Mouse (Mus musculus) heart, embryonic 13.5 days (tissue): ENCODE results near the gene H1f0. TPM values are rescaled to one million over a fixed set of nuclear protein-coding genes. Genes with fewer than 3 reads are reported as not detected.

Experiments used
- ATAC-seq: fragments of 200-750 bp; cut with Nextera tagmentation; 2 replicates; pipeline ENCODE4 v1.8.0; 2017; ENCODE audit warnings: moderate TSS enrichment; ENCODE audit not compliant: insufficient number of reproducible peaks, low FRiP score, low TSS enrichment; ENCODE audit errors: extremely low read depth
- H3K27ac ChIP-seq: fragments of 300-500 bp; sonication (generic); replicated peaks from 2 replicates; pipeline ENCODE4 v1.5.1; 2015; ENCODE audit warnings: moderate library complexity, mild to moderate bottlenecking, inconsistent platforms
- H3K27me3 ChIP-seq: fragments of 300-500 bp; sonication (generic); replicated peaks from 2 replicates; pipeline ENCODE4 v1.6.1; 2015; ENCODE audit warnings: mild to moderate bottlenecking, inconsistent platforms
- H3K36me3 ChIP-seq: fragments of 300-500 bp; sonication (generic); 2 replicates; pipeline ENCODE4 v1.6.1; 2015; ENCODE audit warnings: mild to moderate bottlenecking, inconsistent platforms
- H3K4me1 ChIP-seq: fragments of 300-500 bp; sonication (generic); 2 replicates; pipeline ENCODE4 v1.6.1; 2015; ENCODE audit warnings: inconsistent platforms
- H3K4me2 ChIP-seq: fragments of 300-500 bp; sonication (generic); 2 replicates; pipeline ENCODE4 v1.6.1; 2015; ENCODE audit warnings: inconsistent platforms, mild to moderate bottlenecking, moderate library complexity
- H3K4me3 ChIP-seq: fragments of 300-500 bp; sonication (generic); 2 replicates; pipeline ENCODE4 v1.5.1; 2015; ENCODE audit warnings: moderate library complexity, mild to moderate bottlenecking, inconsistent platforms
- H3K9ac ChIP-seq: fragments of 300-500 bp; sonication (generic); 2 replicates; pipeline ENCODE4 v1.6.1; 2015; ENCODE audit warnings: inconsistent platforms, mild to moderate bottlenecking, moderate library complexity
- H3K9me3 ChIP-seq: fragments of 300-500 bp; sonication (generic); 2 replicates; pipeline ENCODE4 v1.6.1; 2016; ENCODE audit warnings: inconsistent platforms
- WGBS: fragments of 180-500 bp; shearing (Covaris S2); methylation state at CpG from one replicate; pipeline ENCODE4 v1.1.7; 2015; ENCODE audit warnings: mixed read lengths; 5-methylcytosine and 5-hydroxymethylcytosine counted together
- polyA plus RNA-seq: library from polyadenylated mRNA; unstranded; fragments of >200 nt; fragmentation: Nextera tagmentation; extraction: Ambion mirVana; gene quantifications from 2 replicates; pipeline ENCODE4 v1.2.1, GENCODE M21; 2015

H1f0 gene
- polyA plus RNA-seq, 1 experiment from 2014 or later: 238 TPM

DNA sequence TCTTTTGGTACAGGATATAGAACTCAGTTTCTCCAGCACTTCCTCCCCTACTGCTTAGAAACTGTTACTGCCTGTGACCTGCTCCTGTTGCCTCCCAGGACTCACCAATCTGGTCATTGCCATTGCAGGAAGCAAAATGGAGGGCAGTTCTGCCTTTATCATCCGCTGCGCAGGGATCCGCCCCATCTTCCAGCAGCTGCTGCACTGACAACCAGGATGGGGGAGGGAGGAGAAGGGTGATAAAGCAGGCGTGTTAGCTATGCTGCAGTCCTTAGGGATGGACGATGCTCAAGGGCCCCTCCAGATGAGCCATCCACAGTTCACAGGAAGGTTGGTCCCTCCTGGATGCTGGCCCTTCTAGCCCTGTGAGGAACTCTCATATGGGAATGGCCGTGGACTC is 29.6 kb downstream of the H1f0 start:
- Histone ChIP-seq H3K4me1 (peaks cover 15% of the 10 kb centered on the region), H3K9me3 (no peaks in the 10 kb centered on the region), H3K4me2 (no peak overlapping the region), H3K27me3 (no peaks in the 10 kb centered on the region), H3K9ac (no peak overlapping the region), H3K36me3 (peaks cover 81% of the 10 kb centered on the region), H3K4me3 (no peak overlapping the region), H3K27ac (no peak overlapping the region)
- WGBS: 59% methylated on average over 6 of the region's 6 CpGs
- ATAC-seq: no peak

DNA sequence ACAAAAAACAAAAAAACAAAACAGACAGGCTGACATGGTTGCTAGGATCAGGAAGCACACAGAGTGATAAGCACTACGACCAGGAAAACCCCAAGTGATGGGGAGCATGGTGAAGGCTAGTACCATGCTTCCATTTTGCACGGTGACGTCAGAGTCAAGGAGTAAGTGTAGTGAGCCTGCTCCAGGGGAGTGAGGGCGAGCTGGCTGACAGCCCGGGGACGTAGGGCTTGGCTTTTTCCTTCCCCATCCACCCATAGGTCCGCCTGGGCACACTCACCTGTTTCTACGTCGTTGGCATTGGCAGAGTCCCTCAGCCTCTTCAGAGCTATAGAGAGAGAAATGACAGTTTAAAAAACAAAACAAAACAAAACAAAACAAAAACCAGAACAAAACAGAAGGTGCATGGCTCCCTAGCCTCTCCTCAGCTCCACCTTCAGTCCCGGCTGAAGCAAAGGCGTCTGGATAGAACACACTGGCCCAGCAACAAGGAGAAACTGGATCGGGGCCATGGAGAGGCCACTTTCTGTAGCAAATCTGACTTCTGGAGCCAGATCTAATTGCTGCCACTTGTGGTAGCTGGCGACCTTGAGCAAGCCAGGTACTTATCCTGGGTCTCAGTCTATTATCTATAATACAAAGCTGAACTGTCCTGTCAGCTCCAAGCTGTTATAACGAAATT is 32.8 kb downstream of the H1f0 start:
- Histone ChIP-seq H3K36me3 (peaks cover 50% of the 10 kb centered on the region), H3K27me3 (no peaks in the 10 kb centered on the region), H3K4me1 (peaks cover 24% of the 10 kb centered on the region), H3K4me2 (peak overlapping the region; percentile 86), H3K9ac (peak overlapping the region; percentile 48; the same call in 1 of the 2 replicates), H3K27ac (no peak overlapping the region), H3K4me3 (peak overlapping the region; percentile 80; the same call in 1 of the 2 replicates), H3K9me3 (no peaks in the 10 kb centered on the region)
- ATAC-seq: no peak
- 74% methylated on average over 14 of the region's 14 CpGs for WGBS

DNA sequence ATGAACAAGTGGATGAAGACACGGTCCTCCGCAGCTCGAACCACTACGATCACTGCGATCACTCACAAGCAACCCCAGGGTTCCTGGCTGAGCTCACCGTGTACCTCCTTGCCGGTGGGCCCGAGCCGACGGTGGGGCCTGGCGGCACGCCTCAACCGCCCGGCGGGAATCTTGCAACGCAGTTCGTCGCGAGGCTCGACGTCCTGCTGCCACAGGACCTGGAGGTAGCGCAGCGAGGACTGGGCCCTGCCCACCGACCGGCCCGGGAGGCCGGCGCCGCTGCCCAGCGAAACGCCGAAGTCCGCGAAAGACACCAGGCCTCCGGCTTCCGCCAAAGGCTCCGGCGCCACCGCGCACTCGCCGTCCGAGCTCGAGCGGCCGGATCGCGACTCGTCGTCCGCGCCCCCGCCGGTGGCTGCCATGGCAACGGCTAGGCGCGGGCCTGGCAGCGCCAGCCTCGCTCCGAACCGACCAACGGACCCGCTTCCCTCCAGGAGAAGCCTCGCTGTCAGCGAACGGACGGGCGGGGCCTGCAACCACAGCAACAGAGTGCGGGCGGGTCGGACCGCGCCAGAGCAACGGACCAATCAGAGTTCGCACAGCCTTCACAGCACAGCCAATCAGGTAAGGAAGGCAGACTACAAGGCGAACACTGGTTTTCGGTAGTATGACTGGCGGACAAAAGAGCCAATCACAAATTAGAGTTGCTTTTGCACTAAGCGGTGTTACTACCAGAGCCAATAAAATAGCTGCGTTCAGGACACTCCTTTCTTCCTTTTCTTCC is 34.3 kb downstream of the H1f0 start, which contains the start of gene Ankrd54:
Gene Ankrd54 (minus strand): TSS at position 518 of the 784 bp plus-strand sequence.
- Histone ChIP-seq H3K9ac (peak within 1 kb of the TSS; percentile 92), H3K27ac (peak within 1 kb of the TSS; percentile 75), H3K4me1 (peaks cover 24% of the 10 kb centered on the region), H3K4me2 (peak within 1 kb of the TSS; percentile 86), H3K4me3 (peak within 1 kb of the TSS; percentile 80), H3K27me3 (no peaks in the 10 kb centered on the region), H3K9me3 (no peaks in the 10 kb centered on the region), H3K36me3 (peaks cover 34% of the 10 kb centered on the region)
- WGBS: under 1% methylated on average over 78 of the region's 80 CpGs
- ATAC-seq: peak; percentile 99

DNA sequence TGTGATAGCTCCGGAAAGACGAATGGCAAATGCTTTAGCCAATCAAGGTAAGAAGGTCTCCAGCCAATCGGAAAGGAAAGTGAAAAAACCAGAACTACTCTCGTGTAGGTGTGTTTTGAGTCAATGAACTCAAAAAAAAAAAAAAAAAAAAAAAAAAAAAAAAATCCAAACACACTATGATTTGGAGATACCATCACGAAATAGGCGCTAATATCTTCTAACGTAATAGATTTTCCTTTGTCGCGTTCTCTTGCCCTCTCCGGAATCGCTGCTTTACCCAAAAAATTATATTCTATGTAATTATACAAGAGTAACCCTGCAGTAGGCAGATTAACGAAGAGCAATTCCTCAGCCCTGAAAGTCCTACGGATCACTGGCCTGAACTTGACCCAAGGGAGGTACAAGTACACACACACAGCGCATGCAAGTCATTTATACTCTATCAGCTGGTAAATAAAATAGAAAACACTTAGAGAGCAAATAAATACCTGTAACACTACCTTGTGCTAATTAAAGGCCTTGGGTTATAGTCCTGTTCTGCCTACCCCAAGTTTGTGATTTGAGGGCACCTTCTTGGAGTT is 35.0 kb downstream of the H1f0 start:
- Histone ChIP-seq H3K9ac (peak overlapping the region; percentile 69), H3K36me3 (peaks cover 27% of the 10 kb centered on the region), H3K4me1 (peaks cover 29% of the 10 kb centered on the region), H3K9me3 (no peaks in the 10 kb centered on the region), H3K4me2 (peak overlapping the region; percentile 71), H3K27me3 (no peaks in the 10 kb centered on the region), H3K27ac (0 out of 2 replicates have a peak overlapping the region, but pooled peaks have one; percentile 2), H3K4me3 (peak overlapping the region; percentile 80)
- no peak for ATAC-seq
- 9% methylated on average over 14 of the region's 14 CpGs for WGBS

DNA sequence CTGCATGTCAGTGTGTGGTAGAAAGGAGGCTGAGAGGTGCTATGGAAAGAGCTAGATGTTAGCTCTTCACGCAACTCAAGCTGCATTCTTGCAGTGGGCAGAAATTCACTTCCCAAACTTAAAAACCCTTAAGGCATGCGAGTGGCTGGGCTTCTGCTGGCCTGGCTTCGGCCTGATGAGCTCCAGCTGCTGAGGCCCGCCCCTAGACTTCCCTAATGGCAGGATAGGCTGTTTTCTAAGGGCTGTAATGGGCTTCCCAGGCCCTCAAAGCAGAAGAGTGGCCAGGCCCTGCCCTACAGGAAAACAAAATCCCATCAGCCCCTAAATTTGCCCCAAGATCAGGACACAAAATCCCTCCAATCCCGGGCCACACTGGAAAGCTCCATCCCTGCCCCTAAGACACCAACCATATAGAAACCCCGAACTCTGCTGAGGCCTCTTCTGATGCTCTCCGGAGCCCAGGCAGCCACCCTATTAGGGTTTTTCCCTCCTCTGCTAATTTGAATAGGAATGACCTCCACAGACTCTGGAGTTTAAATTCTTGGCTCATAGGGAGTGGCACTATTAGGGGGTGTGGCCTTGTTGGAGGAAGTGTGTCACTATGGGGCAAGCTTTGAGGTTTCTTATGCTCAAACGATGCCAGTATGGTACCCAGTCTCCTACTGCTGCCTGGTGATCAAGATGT is 37.0 kb downstream of the H1f0 start:
- 0 out of 2 replicates have a peak overlapping the region, but pooled peaks have one; percentile 28 for H3K27ac ChIP-seq
- H3K9ac ChIP-seq: no peak overlapping the region
- H3K36me3 ChIP-seq: peaks cover 8% of the 10 kb centered on the region
- H3K4me3 ChIP-seq: no peak overlapping the region
- H3K9me3 ChIP-seq: no peaks in the 10 kb centered on the region
- ATAC-seq: no peak
- no peaks in the 10 kb centered on the region; the same call in 1 of the 2 replicates for H3K27me3 ChIP-seq
- peaks cover 34% of the 10 kb centered on the region for H3K4me1 ChIP-seq
- H3K4me2 ChIP-seq: no peak overlapping the region
- 49% methylated on average over 8 of the region's 8 CpGs for WGBS

DNA sequence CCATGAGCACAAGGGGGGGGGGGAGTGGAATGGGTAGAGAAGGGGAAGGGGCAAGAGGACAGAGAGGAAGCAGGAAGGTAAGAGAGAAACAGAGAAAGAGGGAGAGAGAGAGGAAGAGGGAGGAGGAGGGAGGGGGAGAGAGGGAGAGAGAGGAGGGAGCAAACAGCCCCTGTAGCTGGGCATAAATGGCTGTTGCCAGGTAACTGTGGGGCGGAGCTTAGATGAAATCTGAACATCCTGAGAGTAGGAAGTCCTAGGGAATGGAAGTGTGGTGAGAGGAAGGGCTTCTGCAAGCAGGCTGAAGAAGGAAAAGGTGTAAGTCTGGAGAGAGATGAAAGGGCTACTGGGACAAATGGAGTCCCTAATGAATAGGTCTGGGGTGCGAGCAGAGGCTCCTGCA is 38.0 kb downstream of the H1f0 start:
- ATAC-seq: no peak
- H3K4me2 ChIP-seq: no peak overlapping the region
- H3K9ac ChIP-seq: no peak overlapping the region
- no peaks in the 10 kb centered on the region; the same call in 1 of the 2 replicates for H3K27me3 ChIP-seq
- H3K4me1 ChIP-seq: peaks cover 27% of the 10 kb centered on the region
- H3K36me3 ChIP-seq: no peaks in the 10 kb centered on the region
- no peak overlapping the region for H3K4me3 ChIP-seq
- 55% methylated on average over 2 of the region's 2 CpGs for WGBS
- no peak overlapping the region for H3K27ac ChIP-seq
- no peaks in the 10 kb centered on the region for H3K9me3 ChIP-seq

DNA sequence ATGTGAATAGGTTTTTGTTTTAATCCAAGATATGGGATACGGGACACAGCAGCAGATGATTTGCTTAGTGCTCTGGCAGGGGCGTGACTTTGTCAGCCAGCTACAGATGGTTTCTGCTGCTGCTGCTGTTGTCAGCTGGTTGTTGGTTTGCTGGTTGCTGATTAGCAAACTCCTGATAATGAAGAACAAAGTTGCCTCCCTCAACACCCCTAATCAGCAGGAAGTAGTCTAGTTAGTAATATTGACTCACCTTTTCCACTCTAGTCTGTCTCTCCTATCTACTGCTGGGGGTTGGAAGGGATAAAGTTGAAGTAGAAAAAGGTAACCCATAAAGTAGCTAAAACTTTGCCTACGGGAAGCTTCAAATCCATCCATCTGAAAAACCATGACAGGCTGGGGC is 39.4 kb downstream of the H1f0 start:
- Histone ChIP-seq H3K27me3 (no peaks in the 10 kb centered on the region; the same call in 1 of the 2 replicates), H3K27ac (peak overlapping the region; percentile 36), H3K9me3 (no peaks in the 10 kb centered on the region), H3K36me3 (no peaks in the 10 kb centered on the region), H3K4me3 (no peak overlapping the region), H3K4me1 (peaks cover 18% of the 10 kb centered on the region), H3K4me2 (no peak overlapping the region), H3K9ac (no peak overlapping the region)
- 29% methylated on average over 3 of the region's 3 CpGs for WGBS
- no peak for ATAC-seq

DNA sequence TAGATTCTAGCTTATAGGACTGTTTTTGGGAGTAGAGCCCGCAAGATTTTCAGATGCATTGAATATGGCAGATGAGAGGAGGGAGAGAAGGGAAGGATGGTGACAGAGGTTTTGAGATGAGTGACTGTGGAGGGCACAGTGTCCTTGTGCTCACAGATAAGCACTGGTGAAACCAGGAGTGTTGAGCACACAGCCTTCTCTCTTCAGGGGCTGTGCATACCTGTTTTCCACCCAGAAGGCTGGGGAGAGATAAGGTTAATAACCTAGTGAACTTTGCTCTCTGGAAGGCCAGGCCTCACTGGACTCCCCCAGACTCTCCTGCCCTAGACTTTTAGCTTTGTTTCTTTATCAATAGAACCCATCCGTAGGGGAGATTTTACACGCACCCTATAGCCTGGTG is 40.2 kb downstream of the H1f0 start:
- no peak for ATAC-seq
- 61% methylated on average over 3 of the region's 3 CpGs for WGBS

DNA sequence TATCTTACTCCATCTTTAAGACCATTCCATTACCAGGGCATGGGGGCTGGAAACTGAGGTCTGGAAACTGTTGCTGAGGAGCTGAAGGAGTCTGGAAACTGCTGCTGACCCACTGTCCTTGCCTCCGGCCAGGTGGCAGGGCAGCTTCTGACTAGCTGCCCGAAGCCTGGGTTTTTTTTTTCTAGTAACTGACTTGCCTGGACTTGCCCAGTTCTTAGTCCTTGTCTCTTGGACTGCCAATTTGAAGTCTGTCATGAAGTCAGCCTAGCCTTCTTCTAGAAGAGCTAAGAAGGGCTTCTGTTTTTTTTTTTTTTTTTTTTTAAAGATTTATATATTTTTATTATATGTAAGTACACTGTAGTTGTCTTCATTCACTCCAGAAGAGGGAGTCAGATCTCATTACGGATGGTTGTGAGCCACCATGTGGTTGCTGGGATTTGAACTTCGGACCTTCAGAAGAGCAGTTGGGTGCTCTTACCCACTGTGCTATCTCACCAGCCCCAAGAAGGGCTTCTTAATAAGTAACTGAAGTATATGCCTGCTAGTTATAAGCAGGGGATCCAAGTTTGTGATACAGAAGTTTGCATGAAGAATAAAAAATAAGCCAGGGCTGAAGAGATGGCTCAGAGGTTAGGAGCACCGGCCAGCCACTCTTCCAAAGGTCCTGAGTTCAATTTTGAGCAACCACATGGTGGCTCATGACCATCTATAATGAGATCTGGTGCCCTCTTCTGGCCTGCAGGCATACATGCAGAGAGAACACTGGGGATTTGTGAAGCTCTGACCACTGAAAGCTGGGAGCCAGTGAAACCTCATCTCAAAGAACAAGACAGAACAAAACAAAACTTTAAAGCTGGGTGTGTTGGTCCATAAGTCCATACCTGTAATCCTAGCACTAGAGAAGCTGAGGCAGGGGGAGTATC is 43.1 kb downstream of the H1f0 start:
- no peak for ATAC-seq
- Histone ChIP-seq H3K27me3 (no peaks in the 10 kb centered on the region; the same call in 1 of the 2 replicates), H3K9ac (no peak overlapping the region), H3K27ac (no peak overlapping the region), H3K9me3 (no peaks in the 10 kb centered on the region), H3K36me3 (peaks cover 4% of the 10 kb centered on the region), H3K4me2 (no peak overlapping the region), H3K4me1 (peaks cover 24% of the 10 kb centered on the region), H3K4me3 (no peak overlapping the region)
- WGBS: 64% methylated on average over 5 of the region's 5 CpGs

More for the DNA sequence above, 40.2 kb downstream of the H1f0 start:
- no peak overlapping the region for H3K4me2 ChIP-seq
- no peak overlapping the region for H3K9ac ChIP-seq
- no peak overlapping the region for H3K4me3 ChIP-seq
- peaks cover 16% of the 10 kb centered on the region for H3K4me1 ChIP-seq
- H3K9me3 ChIP-seq: no peaks in the 10 kb centered on the region
- H3K27ac ChIP-seq: no peak overlapping the region
- H3K27me3 ChIP-seq: no peaks in the 10 kb centered on the region; the same call in 1 of the 2 replicates
- no peaks in the 10 kb centered on the region for H3K36me3 ChIP-seq

DNA sequence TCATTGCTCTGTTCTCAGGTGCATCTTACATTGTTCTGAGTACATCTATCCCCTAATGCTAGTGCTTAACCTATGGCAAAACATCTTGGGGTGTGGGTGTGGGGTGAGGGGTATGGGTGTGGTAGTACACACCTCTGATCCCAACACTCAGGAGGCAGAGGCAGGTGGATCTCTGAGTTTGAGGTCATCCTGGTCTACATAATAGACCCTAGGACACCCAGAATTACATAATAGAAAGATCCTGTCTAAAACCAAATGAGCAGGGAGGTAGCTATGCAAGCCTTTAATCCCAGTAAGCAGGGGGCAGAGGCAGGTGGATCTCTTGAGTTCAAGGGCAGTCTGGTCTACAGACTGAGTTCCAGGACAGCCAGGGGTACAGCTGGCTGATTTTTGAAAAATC is 45.5 kb downstream of the H1f0 start:
- Histone ChIP-seq H3K36me3 (peaks cover 28% of the 10 kb centered on the region), H3K9me3 (no peaks in the 10 kb centered on the region), H3K4me3 (no peak overlapping the region), H3K9ac (no peak overlapping the region), H3K4me1 (peaks cover 20% of the 10 kb centered on the region), H3K4me2 (no peak overlapping the region), H3K27me3 (no peaks in the 10 kb centered on the region; the same call in 1 of the 2 replicates), H3K27ac (no peak overlapping the region)
- no peak for ATAC-seq
